Mouse (Mus musculus) layer of hippocampus, postnatal 25 days (tissue): Measurements from ENCODE around the gene Aoc3. TPM values are rescaled to one million over a fixed set of nuclear protein-coding genes. Genes with fewer than 3 reads are reported as not detected.
"Not testable (repeated sequence)": the region's sequence is repeated elsewhere in the genome, so short reads cannot be mapped to it uniquely, and the experiment has no call there.

Experiments used
- DNase-seq, 2 experiments: peaks; one replicate each; pipeline ENCODE4 v3.0.0; 2022; ENCODE audit warnings: mixed read lengths in 2 of 2, low spot score in 1 of 2; ENCODE audit errors: extremely low spot score in 1 of 2
- total RNA-seq, 2 experiments: library from RNA; stranded (reverse); gene quantifications; 2 replicates each; pipeline ENCODE4 v1.2.3; 2021

Aoc3 gene
- under 1 TPM; 0.86 to 0.99 TPM for total RNA-seq

DNA sequence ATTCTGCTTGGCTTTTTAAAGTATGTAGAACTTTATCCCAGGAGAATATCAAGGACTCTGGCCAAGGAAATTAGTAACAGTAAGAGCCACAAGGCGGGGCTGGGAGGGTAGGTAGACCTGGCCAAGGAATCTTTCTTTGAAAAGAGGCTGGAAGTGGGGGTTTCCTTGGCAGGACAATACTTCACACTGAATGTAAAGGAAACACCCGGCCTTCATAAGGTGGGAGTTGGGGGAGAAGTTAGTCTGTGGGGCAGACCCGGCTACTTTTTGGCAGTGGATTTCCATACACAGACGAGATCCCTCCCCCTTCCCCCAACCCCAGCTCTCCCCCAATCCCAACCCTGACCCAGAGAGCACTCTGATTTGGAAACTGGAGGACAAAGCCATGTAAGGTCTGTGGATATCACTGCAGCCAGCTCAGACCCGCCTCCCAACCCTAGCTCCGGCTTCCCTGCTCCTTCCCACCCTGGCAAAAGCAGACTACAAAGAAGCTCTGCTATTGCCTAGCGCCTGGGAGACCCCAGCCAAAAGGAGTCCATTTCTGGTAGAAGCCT lies at the start of gene Aoc3:
Aoc3 (plus strand) TSS at position 235 of the 554 bp plus-strand sequence.
- DNase-seq = no peak

DNA sequence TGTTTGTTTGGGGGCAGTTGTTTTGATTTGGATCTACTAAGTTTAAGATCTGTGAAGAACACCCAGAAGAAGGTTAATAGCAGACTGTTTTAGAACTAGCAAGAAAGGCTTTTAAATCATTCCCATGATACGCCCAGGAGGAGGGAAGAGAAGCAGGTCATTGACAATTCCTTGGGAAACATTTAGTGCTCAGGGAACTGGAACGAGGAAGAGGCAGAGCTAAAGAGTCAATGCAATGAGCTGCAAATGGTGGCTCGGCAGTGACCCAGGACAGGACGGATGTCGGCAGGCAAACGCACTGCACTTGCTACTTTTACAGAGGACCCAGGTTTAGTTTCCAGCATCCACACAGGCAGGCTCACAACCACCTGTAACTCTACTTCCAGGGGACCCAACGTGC lies 49.6 kb upstream of the Aoc3 start:
- no peak for DNase-seq

DNA sequence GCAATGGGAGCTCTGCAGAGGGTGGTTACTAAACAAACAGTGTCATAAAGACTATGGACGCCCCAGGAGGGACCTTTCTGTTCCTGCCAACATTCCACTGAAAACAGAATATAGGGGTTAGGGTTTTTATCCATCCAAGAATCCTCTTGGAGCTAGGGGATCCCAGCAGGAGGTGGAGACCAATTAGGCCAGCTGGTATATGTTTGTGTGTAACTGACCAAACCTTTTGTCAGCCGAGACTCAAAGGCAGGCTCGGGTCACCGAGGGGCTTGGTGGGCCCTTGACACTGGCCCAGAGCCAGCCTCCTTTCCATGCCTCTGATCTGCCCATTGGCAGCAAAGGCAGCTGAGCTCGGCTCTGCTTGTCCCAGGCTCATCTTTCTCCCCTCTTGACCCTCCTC lies 47.5 kb upstream of the Aoc3 start:
- DNase-seq = no peak

DNA sequence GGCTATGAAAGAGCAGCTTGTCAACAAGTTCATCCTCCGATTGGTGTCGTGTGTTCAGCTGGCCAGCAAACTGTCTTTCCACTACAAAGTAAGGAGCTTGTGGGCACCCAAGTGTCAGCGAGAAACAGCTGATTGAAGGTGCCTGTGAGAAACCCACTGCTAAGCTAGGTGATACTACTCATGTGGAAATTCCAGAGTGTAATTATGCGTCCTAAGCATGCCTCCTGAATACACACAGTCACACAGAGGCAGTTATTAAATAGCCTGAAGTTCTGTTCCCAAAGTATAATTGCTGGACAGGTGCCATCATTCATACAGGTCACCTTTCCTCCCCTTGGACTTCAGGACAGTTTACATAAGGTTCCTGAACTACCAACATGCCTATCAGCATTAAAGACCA lies 46.6 kb upstream of the Aoc3 start:
- no peak for DNase-seq

DNA sequence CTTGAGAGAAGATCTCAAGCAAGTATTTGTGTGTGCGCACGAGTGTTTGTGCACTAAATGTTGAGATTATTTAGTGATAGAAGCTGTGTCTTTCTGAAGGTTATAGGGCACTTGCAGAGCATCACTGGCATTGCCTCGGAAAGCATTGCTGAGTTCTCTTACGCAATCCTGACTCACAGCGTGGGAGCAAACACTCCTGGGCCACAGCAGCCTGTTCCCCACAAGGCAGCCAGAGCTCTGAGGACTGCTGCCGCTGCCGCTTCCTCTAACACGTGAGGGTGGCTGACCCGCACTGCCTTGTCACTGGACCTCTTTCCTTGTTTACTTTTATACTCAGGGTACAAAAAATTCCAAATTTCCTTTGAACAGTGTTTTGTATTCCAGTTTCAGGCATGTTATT lies 43.1 kb upstream of the Aoc3 start:
- no peak for DNase-seq

DNA sequence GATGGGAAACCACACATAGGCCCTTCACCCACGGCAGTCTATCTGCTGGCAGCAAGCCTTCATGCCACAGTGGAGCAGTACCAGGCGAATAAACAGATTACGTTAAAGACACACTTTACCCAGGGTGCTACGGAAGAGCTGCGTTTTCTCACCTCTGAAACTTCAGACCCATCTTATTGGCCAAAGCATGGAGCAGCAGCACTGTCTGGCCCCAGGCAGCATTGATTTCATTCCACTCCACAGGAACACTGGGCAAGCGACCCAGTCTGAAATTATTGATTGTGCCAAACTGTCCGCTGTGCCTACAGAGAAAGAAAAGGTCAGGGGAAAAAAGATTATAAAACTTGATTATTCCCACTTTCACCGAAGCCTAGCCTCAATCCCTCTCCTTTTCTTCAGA lies 39.2 kb upstream of the Aoc3 start:
- DNase-seq = no peak

DNA sequence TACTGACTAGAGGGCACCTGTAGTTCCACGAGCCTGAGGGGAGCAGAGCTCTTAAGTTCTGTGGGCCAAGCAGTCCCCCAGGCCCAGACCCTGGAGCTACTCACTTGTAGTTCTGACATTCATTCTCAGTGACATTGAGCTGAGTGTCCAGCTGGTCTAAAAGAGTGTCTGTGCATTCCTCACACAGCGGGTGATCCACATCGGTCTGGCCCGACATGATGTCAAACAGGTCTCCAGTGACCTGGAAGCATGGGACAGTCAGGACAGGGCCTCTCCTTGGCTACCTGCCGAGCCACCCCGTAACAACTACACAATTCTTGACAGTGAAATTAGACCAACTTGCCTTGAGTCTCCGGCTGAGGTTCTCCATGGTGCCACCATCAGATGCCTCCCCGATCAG lies 35.2 kb upstream of the Aoc3 start:
- no peak for DNase-seq

DNA sequence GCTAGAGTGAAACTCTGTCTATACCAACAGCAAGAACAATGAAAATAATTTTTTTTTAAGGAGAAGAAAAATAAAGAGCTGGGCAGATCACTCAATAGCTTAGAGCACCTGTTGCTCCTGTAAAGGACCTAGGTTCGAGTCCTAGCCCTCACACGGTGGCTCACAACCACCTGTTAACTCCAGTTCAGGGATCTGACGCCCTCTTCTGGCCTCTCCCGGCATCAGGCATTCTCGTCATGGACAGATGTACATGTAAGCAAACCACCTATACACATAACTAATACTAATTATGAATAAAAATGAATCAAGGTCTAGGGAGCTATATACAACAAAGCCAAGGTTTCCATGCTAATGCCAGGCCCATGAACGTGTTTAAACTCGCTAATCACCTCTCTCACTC lies 29.5 kb upstream of the Aoc3 start:
- no peak for DNase-seq

DNA sequence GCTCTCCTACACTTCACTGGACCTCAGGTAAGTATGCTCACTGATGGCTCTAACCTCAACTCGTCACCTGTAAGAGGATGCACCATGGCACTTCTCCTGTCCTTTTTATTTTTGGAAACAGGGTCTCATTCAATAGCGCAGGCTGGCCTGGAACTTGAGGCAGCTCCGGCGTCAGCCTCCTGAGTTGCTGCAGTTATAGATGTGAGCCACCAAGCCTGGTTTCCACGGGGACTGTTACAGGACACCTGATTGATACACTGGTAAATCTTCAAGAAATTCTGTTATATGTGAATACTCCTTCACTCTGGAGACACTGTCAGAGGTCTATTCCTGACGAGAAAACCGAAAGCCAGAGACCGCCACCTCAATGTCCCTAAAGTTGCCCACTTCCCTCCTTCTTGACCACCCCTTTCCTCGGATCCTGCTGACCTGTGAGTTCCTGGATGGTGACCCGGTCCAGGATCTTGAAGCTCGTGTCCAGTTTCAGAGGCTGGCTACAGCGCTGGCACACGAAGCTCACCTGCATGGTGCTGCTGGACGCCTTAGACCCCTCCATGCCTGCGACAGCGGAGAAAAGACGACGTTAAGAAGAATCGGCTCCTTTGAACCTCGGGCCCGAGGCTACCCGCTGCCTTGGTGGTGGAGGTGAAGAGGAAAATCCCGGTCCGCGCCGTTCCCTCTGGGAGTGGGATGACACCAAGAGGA lies 29.0 kb upstream of the Aoc3 start:
- no peak for DNase-seq

DNA sequence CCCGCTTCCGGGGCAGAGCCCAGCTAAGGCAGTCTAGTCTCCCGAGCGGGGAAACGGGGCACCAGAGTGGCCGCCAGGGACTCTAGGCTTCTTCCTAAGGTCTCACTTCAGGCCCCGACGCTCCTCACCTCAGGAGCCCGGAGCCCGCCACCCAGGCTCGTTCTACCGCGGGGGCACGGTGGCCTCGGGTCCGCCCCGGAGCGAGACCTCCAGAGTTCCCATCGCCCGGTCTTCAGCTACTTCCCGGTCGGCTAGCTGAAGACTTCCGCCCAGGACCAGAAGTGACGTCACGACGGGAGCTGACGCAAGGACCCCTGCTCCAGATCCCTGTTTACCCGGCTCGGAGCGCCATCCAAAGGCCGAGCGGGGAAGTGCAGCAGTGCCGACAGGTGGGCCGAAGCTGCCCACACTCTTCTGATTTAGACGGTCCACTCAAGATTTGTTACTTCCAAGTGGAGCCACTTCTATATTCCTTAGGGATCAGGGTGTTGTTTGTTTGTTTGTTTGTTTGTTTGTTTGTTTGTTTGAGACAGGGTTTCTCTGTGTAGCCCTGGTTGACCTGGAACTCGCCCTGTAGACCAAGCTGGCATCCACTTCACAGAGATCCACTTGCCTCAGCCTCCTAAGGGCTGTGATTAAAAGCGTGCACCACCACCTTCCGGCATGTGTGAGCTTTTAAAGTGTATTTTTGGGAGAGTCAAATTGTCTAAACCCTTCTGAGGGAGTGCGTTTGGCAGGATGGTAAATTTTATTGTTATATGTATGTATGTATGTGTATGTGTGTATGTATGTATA lies 28.2 kb upstream of the Aoc3 start, which contains the start of gene Becn1:
Becn1 (minus strand) TSS at position 283 of the 795 bp plus-strand sequence.
- DNase-seq = peak; percentile 96 to 100

DNA sequence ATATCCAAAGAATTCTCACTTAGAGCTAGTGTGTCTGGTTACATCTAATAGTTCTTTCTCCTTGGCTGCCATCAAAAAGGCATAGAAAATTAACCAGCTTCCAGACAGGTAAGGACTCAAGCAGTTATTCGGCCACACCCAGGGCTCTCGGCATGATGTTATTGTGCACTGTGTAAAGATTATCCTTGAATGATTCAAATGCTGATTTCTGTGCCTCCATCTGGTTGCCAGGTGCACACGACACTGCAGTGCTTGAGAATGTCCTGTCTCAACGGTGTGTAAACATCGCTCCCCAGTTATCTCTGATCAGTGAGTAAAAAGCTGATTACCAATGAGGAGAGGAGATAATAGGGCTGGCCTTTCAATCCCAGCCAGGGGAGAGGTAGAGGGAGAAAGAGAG lies 22.7 kb upstream of the Aoc3 start:
- DNase-seq = no peak

DNA sequence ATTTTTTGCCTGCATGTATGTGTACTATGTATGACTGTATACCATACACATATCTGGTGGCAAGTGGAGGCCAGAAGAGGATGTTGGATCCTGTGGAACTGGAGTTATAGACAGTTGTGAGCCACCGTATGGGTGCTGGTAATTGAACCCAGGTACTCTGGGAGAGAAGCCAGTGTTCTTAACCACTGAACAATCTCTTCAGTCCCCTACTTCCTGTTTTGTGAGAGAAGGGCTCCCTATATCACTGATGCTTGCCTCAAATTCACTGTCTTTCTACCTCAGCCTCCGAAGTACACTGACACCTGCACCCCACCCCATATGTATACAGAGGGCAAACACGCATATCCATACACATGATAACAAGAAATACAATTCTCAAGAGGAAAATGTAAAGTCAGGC lies 19.3 kb upstream of the Aoc3 start:
- no peak for DNase-seq

DNA sequence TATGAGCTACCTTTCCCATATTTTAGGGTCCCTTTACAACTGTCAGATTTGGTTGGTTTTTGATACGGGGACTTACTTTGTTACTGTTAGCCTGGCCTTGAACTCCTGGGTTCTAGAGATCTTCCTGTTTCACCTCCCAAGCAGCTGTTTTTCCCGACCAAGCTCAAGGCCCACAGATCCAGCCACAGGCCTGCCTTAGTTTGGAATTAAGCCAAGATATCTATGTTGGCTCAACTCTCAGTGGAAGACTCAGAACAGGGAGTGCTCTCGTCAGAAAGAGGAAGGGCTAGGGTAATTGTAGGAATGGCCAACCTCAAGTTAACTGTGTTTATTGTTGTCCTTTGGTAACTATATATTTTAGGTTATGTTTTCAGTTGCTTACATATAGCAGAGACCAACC lies 18.3 kb upstream of the Aoc3 start:
- DNase-seq = no peak

DNA sequence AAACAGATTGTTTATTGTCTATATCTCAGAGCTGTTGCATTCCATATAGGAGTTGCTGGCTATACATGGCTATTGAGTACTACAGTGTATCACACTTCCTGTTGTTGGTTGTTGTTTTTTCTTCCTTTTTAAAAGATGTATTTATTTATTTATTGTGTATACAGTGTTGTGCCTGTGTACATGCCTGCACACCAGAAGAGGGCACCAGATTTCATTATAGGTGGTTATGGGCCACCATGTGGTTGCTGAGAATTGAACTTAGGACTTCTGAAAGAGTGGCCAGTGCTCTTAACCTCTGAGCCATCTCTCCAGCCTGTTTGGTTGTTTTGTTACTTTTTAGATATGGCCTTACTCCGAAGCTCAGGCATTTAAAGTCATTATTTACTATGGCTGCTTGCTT lies 15.8 kb upstream of the Aoc3 start:
- DNase-seq = no peak

DNA sequence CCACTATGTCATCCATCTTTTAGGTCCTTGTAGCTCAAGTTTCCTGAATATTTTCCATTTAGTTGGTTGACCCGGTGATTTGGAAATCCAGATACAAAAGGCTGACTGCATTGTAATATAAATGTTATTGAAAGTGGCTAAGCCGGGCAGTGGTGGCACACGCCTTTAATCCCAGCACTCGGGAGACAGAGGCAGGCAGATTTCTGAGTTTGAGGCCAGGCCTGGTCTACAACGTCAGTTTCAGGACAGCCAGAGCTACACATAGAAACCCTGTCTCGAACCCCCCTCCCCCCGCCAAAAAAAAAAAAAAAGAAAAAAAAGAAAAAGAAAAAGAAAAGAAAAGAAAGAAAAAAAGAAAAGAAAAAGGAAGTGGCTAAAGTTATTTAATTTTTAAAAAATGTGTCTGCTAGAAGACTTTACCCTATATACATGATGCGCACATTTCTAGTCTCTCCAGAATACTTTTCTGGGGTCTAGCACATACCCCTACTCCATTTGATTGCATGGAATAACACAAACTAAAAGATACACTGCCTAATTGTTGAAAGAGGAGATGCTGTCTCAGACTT lies 15.2 kb upstream of the Aoc3 start:
- DNase-seq = no peak

DNA sequence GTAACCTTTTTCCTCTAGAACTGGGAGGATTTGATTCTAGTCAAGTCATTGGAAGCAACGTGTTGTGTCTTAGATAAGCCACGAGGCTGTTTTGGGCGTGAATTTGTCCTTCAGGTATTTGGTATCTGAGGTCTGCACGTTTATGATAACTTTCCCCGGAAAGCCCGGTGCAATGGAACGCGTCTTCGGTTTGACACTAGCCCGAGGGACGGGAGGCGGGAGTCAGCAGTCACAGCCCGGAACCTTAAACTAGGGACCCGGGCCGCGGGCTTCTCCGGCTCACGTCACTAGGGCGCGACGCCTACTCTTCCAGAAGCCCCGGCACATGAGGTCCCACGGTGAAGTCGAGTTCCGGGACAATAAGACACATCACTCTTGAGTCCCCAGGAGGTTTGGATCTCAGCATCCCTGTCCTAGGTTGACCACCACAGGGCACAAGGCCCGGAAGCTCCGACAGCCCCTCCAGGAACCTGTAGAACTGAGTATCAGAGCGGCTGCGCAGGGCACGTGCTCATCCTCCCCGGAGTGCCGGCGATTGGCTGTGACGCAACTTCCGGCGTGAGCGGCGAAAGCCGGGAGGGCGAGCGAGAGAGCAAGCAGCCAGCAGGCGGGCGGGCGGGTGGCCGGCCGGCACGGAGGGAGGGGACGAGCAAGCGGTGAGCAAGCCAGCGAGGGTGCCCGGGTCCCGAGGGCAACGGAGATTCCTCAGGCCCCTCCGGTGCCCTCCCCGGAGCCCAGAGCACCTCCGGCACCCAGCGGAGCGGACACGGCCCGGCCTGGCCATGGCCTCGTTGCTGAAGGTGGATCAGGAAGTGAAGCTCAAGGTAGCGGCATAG lies 14.5 kb upstream of the Aoc3 start, which contains the start of gene Psme3:
Psme3 (plus strand) TSS at position 549 of the 836 bp plus-strand sequence.
- DNase-seq = peak; percentile 85 to 96

DNA sequence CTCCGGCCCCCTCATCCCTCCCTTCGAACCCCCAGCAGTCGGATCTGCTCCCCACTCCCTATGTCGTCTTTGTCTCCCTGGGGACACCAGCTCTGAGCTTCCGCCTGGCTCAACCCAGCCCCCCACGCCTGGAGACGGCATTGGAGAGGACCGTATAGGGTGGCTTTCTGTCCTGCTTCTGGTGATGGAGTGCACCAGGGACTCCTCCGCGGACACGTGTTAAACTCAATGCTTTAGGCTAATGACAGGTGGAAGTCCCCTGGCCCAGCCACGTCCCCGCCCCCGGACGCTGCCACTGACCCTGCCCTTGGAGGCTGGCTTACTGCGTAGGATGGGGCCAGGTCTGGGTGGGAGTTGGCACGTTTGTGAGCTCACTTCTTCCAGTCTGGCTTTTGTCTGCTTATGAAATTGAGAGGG lies 13.9 kb upstream of the Aoc3 start:
- no peak for DNase-seq

DNA sequence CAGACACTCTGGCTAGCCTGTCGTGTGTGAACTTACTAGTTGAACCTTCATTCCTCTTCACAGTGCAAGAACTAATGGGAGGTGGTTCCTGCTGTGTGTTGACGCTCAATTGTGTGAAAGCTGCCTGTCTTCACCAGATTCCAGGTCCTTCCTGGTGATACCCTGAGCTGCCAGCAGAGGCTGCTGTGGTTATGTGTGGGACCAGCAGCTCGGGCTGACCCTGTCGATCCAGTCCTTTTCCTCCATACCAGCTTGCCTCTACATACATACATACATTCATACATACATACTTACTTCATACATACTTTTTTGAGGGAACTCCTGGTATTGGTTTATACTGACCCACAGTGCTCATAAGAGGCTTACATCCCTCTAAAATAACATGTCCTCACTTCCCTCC lies 6.8 kb upstream of the Aoc3 start:
- DNase-seq = peak; percentile 50 to 76

DNA sequence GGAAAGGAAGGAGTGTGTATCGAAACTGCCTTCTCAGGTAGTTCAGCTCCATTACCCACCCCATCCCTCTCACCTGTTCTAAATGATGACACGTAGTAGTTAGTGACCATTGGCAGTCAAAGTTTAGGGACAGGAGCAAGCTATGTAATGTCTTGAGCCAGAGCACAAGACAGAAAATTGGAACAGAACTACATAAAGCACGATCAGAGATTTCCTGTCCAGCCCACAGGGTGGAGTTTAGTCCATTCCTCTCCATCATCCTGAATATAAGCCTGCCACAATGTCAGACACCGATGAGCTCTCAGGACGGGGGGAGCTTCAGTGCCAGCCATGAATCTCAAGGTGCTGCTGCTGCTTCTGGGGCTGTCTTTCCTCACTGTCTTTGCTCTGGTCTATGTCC lies 5.6 kb upstream of the Aoc3 start, which contains the start of gene Aoc2:
Aoc2 (plus strand) TSS at position 301 of the 400 bp plus-strand sequence.
- no peak for DNase-seq

DNA sequence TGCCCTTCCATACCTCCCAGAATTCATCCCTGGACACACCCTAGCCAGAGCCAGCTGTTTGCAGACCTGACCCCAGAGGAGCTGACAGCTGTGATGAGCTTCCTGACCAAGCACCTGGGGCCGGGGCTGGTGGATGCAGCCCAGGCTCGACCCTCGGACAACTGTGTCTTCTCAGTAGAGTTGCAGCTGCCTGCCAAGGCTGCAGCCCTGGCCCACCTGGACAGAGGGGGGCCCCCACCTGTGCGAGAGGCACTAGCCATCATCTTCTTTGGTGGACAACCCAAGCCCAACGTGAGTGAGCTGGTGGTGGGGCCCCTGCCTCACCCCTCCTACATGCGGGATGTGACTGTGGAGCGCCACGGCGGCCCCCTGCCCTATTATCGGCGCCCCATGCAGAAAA lies 5.2 kb upstream of the Aoc3 start:
- not testable (repeated sequence) for DNase-seq
